Mouse (Mus musculus) bone marrow, adult 2 months (tissue): ENCODE measurements at regions not wholly inside any gene's neighbourhood (a gene's known extent, or its start where the extent isn't known, plus 50 kb on each side); places are given as distances from the start of the nearest gene placed in this dataset.

Source experiments
- CTCF ChIP-seq: fragments of 200-500 bp; IDR thresholded peaks from 2 replicates; pipeline ENCODE4 v1.5.1; 2011; ENCODE audit warnings: low read length, control low read depth; ENCODE audit not compliant: control insufficient read depth, insufficient read depth
- POLR2A ChIP-seq: fragments of 200-500 bp; IDR thresholded peaks from 2 replicates; pipeline ENCODE4 v1.6.1; 2011; ENCODE audit warnings: low read depth, mild to moderate bottlenecking, control low read depth, low read length, borderline replicate concordance; ENCODE audit not compliant: control insufficient read depth

GRCm38 (mm10) chr15:25227496-25227895 is 186.1 kb downstream of the Basp1 start:
- TF ChIP-seq CTCF, result no peak
- TF ChIP-seq POLR2A, result no peak
